Mouse (Mus musculus): ENCODE results near the gene Zfp664.

- TF ChIP-seq CTCF (IDR thresholded peaks at IDR 0.05; ENCODE audit: borderline replicate concordance, insufficient read depth, low read depth, low read length), result no peak
- no peak for TF ChIP-seq POLR2A (IDR thresholded peaks at IDR 0.05; ENCODE audit: borderline replicate concordance, insufficient read depth, low read length)
These were observed 9.4 kb upstream of the Zfp664 start for GRCm38 (mm10) chr5:124853079-124853478.

Measured in cerebellum, adult 2 months (tissue).